Mouse (Mus musculus): ENCODE data around the gene Rnf17. TPM values are rescaled to one million over a fixed set of nuclear protein-coding genes. Genes with fewer than 3 reads are reported as not detected.

Rnf17 gene
- polyA plus RNA-seq (2012; rRNA removed) = 1.7 and 1.8 TPM in 2 replicates

DNA sequence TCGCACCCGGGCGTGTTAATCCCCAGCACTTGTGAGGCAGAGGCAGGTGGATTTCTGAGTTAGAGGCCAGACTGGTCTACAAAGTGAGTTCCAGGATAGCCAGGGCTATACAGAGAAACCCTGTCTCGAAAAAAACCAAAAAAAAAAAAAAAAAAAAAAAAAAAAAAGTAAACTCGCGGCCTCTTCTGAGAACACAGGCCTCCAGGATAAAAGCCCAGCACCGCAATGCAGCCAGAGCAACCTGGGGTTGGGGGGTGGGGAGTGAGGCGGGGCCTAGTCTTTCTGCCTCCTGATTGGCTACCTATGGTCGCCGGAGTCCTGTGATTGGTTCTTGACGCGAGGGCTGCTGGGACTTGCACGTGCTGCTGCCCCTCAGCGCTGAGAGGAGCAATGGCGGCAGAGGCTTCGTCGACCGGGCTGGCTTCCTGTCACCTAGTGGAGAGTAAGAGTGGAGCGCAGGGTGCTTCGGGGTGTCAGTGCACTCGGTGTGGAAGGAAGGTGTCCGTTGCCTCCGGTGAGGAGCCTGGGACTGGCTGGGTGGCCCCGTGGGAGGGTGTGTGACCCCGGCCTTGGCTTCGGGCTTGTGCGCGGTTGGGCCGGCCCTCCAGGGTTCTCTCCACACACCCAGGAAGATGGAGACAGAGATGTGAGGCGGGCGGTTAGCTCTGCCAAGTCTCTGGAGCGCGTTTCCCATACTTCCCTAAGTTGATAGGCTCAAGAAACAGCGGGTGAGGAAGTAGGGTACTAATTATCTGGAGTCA lies at the start of gene Rnf17:
Gene Rnf17, plus strand, starts transcription at position 271 of the 761 bp plus-strand sequence.

DNA sequence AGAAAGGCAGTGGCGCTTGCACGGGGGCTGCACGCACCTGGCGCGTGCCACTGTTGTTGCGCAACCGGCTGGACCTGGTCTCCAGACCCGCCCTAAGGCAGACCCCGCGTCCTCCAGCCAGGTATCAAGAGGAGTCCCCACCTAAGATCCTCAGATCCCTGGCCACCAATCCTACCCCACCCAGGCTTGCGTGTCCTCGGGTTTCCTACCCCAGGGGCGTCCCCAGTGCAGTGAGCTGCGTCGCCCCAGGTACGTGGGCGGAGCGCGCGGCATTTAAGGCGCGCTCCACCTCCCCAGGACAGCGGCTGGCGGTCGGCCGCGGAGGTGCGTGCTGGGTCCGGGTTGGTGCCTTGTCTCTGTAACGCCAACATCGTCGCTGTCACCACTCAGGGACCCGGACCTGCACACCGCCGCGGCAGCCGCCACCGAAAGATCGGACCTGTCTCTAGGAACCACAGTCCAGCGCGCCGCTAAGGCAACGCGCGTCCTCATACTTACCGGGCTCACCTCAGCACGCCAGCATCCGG lies 37.6 kb upstream of the Rnf17 start, which contains the start of gene Atp12a:
Gene Atp12a, plus strand, starts transcription at position 358 of the 527 bp plus-strand sequence.

Other genes starting within 250 kb of the Rnf17 start
- 0.06 TPM in 1 of 2 replicates, not detected in the other for gene Gzmg, start 243.0 kb upstream of the Rnf17 start, polyA plus RNA-seq (2012; rRNA removed)
- gene Gzmn, start 228.0 kb upstream of the Rnf17 start, polyA plus RNA-seq (2012; rRNA removed) = not detected in 2 replicates
- gene Gzmf, start 191.2 kb upstream of the Rnf17 start, polyA plus RNA-seq (2012; rRNA removed) = not detected in 2 replicates
- not detected in 2 replicates for gene Gzmc, start 167.9 kb upstream of the Rnf17 start, polyA plus RNA-seq (2012; rRNA removed)
- 0.06 TPM in 1 of 2 replicates, not detected in the other for gene Gzmb, start 140.3 kb upstream of the Rnf17 start, polyA plus RNA-seq (2012; rRNA removed)
- 0.02 and 0.04 TPM in 2 replicates for gene Atp12a, start 37.5 kb upstream of the Rnf17 start, polyA plus RNA-seq (2012; rRNA removed)
- 20.9 and 25.0 TPM in 2 replicates for gene Cenpj, start 172.8 kb downstream of the Rnf17 start, polyA plus RNA-seq (2012; rRNA removed)
- gene Parp4, start 173.0 kb downstream of the Rnf17 start, polyA plus RNA-seq (2012; rRNA removed) = 1.9 and 2.7 TPM in 2 replicates